Mouse (Mus musculus) small intestine, adult 2 months (tissue): ENCODE results near the gene Calr.

Experiments used
- CTCF ChIP-seq: fragments of 200-500 bp; IDR thresholded peaks from 2 replicates; pipeline ENCODE4 v1.5.1; 2012; ENCODE audit warnings: low read depth, mild to moderate bottlenecking, control low read depth, inconsistent platforms, low read length, moderate library complexity, mixed read lengths; ENCODE audit not compliant: insufficient replicate concordance, insufficient read length; ENCODE audit errors: extremely low read depth
- POLR2A ChIP-seq: fragments of 200-500 bp; IDR thresholded peaks from 2 replicates; pipeline ENCODE4 v1.6.1; 2012; ENCODE audit warnings: low read depth, mild to moderate bottlenecking, control low read depth, inconsistent platforms, low read length, moderate library complexity

- TF ChIP-seq CTCF (no peak), POLR2A (no peak)
Measured at GRCm38 (mm10) chr8:84841514-84841913, 5.2 kb downstream of the Calr start.
